Mouse (Mus musculus) cerebral cortex, adult 2 months (tissue): ENCODE measurements around the gene Ccdc194.

Experiments used
- WGBS: fragments of 180-500 bp; shearing (Covaris S2); methylation state at CpG from one replicate; pipeline ENCODE4 v1.1.7; 2018; 5-methylcytosine and 5-hydroxymethylcytosine counted together

Gene Ccdc194

DNA sequence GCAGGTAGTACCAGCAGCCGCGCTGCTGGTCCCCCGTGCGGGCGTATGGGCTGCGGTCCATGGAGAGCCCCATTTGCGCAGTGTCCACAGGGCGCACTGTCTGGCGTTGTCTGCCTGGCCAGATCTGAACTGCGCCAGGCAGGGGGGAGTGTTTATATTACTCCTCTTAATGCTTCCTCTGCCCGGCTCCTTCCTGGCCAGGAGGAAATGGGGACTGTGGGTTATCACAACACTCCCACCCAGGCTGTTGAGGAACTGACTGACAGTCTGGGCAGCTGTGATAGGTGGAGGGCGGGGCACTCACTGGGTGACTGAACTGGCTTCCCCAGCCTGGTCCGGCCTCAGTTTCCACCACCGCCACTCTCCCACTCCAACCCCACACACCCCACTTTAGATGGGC, 13.9 kb downstream of the Ccdc194 start, which contains the start of gene Plvap:
Gene Plvap (minus strand): TSS at position 109 of the 400 bp plus-strand sequence.
- WGBS = 62% methylated on average over 13 of the region's 14 CpGs

DNA sequence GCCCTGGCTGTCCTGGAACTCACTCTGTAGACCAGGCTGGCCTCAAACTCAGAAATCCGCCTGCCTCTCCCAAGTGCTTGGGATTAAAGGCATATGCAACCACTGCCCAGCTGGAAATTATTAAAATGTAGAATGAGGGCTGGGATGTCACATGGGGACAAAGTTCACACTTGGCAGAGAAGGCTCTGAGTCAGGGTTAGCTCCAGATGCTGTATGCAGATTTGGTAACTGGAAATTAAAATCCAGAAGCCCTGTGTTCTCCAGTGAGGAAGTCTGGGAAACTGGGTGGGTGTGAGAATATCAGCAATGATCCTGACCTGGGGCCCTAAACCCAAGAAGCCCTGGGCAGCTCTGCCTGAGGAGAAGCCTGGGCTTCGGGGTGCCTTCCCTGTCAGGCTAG, 16.2 kb downstream of the Ccdc194 start:
- 73% methylated on average over 2 of the region's 2 CpGs for WGBS

DNA sequence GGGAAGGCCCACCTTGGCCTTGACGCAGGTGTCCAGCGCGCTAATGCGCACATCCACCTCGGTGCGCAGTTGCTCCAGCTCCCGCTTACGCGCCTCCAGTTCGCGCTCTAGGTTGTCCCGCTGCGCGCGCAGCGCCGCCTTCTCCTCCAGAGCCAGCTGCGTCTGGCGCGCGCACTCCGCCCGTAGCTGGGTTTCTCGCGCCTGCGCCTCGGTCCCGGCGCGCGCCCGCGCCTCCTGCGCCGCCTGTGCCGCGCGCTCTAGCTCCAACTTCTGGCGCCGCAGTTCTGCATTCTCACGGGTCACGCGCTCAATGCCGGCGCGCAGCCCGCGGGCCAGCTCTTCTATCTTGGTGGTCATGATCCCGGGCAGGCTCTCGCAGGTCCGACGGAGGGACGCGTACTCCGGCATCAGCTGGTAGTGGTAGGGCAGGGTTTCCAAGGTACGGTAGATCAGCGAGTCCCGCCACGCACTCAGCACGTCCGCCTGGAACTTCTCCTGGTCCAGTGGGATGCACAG, 17.9 kb downstream of the Ccdc194 start:
- under 1% methylated on average over 61 of the region's 61 CpGs for WGBS

DNA sequence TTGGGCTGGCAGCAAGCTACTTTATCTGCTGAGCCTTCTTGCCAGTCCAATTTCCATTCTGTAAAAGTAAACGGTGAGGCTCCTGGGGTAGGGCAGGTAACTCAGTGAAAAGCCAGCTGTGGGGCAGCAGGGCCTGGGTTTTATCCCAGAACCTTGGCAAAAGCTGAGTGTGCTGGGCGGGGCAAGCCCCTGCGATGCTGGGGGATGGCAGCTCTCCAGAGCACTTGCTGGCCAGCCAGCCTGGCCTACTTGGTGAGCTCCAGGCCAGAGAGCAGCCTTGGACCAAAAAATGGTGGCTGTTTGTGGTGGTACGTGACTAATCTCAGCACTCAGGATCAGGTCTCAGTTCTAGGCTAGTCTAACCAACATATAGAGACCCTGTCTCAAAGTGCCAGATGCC, 19.5 kb downstream of the Ccdc194 start:
- 69% methylated on average over 4 of the region's 4 CpGs for WGBS

DNA sequence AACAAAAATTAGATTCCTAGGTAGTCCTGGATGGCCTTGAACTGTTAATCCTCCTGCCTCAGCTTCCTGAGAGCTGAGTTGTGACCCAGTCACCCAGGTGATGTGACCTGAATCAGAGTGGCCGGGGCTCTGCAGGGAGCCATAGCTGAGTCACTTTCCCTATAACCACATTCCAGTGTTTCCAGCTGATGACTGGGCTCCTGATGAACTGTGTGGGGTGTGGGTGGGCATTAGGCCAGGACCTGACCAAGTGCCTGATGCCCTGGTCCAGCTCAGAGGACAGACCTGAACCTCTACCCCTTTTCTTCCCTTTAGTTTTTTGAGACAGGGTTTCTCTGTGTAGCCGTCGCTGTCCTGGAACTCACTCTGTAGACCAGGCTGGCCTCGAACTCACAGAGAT, 20.2 kb downstream of the Ccdc194 start:
- 96% methylated on average over 4 of the region's 4 CpGs for WGBS

DNA sequence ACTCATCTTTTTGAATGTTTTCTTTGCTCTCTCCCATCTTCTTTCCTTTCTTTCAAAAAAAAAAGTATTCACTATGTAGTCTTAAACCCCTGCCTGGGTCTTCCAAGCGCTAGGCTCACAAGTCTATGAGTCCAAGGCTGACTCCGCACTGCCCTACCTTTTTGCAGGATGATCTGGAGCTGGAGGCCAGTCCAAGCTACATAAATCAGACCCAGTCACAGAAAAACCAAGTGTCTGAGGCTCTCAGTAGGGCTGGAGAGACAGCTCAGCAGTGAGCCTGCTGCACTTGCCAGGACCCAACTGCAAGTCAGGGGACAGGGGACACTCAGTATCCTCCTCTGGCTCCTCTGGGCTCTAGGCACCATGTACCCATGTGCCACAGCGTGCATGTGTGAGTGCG, 21.2 kb downstream of the Ccdc194 start:
- 98% methylated on average over 4 of the region's 4 CpGs for WGBS

DNA sequence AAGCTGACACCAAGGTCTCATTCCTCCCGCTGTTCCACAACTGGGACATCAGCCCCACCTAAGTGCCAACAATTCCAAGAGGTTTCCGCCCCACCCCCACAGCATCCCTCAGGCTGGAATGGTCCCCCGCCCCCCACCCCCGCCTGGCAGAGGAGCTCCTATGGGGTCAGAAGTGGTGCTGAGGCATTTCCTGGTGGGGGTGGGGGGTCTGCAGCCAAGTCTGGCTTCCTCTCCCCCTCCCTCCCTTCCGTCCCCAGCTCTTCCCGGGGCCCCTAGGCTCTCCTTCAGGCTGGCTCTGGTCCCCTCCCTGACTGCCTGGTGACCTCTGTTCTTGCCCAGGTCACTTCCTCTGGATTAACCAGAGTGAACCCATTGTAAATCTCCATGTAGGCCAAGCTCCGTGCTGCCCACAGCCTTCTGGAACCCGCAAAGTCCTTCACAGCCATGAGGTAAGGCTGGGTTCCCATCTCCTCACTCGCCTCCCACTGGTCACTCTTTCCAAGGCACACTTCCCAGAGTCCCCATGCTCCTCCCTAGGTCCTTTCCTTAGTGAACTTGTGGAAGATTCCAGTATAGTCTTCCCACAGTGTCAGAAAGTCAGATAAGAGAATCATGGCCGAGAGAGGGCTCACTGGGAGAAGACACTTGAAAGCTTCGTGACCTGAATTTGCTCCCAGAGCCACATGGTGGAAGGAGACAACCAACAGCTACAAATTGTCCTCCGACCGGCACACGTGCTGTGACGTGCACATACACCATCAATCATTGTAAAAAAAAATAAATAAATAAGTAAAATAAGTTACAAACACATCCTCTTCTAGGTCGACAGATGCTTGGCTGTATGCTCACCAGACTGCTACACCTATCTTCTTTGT, 26.5 kb downstream of the Ccdc194 start:
- WGBS = 54% methylated on average over 16 of the region's 16 CpGs

DNA sequence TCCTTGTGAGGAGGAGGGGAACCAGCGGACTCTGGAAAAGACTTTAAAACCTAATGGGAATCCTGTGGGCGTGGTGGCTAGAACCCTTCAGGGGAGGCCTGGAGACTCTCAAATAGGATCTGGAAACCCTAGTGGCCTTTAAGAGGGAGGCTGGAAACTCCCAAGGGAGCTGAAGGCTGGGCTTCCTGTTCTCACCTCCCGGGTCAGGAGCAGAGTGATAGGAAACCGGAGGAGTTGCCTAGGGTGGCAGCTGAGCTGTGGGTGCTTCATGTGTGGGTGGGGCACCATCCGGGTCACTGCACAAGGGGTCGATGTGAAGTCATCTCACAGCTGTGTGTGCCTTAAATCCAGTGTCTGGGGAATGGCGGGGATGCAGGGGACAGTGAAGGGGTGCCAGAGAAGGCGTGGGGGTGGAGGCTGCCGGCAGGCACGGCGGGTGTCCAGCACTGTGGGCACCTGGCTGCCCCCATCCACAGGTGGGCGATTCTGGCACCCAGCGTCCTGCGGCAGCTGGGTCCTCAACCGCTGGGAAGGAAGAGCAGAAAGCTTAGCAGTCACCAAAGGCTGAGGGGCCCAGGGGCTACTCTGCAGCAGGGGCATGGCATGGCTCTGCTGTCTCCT, 27.5 kb downstream of the Ccdc194 start:
- WGBS = 35% methylated on average over 15 of the region's 15 CpGs

DNA sequence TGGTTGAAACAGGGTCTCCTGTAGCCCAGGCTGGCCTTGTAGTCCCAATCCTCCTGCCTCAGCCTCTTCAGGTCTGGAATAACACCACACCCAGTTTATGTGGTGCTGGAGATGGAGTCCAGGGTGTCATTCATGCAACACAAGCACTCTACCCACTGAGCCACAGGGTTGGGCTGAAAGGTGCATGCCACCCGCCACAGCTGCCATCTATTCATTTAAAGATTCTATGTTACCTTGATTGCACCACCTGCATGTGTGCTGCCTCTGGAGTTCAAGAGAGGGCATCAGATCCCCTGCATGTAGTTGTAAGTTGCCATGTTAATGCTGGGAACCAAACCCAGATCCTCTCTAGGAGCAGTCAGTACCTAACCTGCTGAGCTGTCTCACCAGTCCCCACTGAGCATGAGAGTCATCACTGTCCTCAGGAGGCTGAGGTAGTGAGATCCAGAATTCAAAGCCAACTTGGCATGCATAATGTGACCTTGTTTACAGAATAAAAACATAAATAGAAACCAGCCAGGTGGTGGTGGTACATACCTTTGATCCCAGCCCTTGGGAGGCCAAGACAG, 28.4 kb downstream of the Ccdc194 start:
- 96% methylated on average over 1 of the region's 1 CpGs for WGBS

DNA sequence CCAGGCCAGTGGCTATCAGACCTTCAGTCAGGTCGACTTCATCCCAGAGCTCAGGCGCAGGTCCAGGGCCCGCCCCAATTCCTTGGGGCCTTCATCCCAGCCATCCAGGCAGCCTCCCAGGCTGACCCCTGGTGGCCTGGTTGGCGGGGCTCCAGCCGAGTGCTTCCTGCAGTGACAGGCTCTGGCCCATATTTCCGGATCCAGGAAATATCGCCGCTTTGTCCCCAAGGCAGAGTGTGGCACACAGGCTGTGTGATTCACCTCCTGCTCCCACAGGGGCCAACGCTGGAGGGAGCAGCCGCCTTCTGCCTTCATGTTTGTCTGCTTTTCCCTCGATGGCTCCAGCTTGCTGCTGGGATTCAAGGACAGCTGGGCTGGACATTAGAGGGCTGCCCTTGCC, 29.0 kb downstream of the Ccdc194 start:
- 42% methylated on average over 11 of the region's 11 CpGs for WGBS

DNA sequence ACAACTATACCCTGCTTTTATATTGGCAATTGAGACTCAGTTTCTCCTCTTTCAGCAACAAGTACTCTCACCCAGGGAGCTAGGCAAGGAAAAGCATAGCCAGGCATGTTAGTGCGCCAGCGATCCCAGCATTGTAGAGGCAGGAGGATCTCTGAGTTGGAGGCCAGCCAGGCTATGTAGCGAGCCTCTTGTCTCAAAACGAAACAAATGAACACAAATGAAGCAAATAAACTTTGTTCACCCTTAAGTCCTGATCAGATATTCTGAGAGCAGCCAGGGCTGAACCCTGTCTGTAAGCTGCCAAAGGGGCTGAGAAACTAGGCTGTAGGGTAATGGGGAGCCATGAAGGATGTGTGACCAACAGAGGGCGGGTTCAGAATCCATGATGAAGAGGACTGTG, 29.7 kb downstream of the Ccdc194 start:
- WGBS = 83% methylated on average over 5 of the region's 5 CpGs

DNA sequence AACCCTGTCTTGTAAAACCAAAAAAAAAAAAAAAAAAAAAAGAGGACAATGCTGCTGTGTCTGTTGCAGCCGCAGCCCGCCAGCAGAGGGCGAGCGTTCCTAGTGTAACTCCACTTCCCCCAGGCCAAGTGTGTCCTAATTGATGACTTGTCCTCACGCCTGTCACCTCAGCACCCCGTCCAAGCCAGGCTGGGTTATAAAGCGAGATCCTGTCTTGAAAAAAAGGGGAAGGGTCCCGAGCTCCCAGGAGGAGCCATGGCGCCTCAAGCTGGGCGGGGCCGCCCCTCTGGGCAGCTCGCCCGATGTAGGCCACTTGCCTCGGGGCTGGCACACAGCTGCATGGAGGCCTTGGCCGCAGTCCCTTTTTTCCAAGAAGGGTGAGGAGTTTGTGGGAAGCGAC, 30.5 kb downstream of the Ccdc194 start:
- WGBS = 10% methylated on average over 16 of the region's 16 CpGs

DNA sequence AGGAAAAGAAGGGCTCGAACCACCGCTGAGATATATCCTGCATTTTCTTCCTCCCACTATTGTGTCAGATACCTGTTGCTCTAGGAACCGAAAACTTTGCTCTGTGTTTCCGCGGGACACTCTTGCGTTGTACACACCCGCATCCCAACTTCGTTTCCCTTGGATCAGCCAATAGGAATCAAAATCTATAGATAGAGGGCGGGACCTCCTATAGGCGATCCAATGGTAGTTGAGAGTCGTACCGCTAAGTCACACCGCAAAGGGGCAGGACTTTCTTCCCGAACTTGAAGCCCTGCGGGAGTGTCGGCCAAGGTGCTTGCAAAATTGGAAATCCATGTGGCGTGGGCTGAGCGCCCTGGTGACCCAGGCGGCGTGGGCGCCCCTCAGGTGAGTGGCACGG, 37.1 kb downstream of the Ccdc194 start:
- WGBS = 1% methylated on average over 22 of the region's 22 CpGs

DNA sequence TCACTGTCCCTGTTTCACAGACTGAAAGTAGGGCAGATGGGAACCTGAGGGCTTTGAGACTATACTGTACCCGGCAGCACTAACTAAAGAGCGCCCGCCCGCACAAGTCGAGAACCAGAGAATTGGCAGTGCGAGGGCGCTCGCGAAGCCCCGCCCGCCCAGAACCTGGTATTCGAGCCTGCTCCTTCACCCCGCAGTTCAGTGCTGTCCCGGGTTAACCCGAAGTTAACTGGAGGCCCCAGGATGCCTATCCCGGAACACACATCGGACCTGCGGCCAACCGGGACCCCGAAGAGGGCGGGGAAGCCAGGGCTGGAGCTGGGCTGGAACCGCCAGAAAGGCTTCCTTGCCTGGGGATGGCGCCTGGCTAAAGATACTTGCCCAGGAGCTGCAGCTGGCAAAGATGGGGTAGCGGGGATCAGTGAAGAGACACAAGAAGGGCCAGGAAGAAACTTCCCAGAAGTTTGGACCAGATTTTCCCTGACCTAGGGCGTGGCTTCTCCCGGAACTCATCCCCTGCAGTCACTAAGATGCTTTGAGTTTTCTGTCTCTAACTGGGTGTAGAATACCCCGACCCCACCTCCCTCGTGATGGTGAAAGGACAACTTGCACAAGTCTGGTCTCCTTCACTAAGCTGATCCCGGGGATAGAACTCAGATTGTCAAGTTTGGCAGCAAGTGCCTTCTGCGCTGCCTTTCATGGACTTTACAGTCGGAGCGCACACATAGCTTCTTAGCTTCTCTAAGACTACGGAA, 37.6 kb downstream of the Ccdc194 start, which contains the start of gene Gtpbp3:
Gene Gtpbp3 (plus strand): TSS at position 413 of the 755 bp plus-strand sequence.
- under 1% methylated on average over 33 of the region's 33 CpGs for WGBS

DNA sequence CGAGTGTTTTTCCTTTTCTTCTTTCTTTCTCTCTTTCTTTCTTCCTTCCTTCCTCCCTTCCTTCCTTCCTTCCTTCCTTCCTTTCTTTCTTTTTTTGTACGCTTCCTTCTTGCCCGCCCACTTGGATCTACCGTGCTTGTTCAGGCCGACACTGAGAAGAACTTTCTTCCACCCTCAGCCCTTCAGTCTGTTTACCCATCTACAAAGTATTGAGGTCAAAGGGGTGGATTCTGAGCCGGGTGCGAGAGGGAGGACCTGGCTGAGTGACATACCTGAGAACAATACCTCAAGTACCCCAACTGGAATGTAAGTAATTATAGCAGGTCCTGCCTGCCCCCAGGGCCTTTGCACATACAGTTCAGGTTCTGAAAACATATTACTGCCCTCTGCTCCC, 39.4 kb downstream of the Ccdc194 start:
- 3% methylated on average over 7 of the region's 7 CpGs for WGBS

DNA sequence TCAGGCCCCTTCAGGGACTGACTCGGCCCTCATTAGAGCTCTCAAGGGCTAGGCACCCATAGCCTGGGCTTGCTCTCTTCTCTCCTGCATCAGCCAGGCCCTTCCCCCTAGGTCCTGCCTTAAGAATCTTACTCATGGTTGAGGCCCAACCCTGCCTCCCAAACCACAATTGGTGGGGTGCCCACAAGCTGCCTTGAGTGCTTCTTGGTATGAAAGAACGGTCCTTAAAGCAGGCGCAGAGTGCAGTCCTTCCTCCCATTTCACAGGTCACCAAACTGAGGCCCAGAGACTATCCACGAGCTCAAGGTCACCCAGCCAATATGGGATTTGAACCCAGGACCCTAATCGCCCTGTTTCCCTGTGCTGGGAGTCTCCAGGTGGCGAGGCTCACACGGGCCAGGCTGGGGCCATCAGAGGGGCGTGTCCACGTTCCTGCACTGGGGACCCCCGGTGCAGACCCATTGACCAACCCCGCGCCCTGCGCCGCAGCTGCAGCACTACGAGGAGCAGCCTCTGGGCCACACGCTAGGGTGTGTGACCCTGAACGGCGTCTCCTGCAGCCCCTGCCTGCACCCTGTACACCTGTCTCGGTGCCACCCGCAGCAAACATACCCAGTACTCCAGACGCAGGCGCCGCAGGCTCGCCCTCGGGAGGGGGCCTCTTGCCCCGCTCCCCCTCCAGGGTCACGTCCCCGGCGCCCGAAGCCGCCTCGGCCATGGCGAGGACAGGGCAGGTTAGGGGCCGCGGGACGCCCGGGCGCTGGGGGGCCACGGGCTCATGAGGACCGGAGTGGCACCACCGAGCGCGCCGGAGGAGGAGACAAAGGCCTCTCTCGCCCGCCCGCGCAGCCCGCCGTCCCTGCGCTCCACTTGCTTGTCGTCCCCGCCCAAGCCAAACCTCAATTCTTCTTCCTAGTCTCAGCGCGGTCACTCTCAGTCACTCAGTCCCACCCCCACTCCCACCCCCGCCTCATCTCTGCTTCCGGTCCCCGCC, 40.1 kb downstream of the Ccdc194 start, which contains the start of gene Ano8:
Gene Ano8 (minus strand): TSS at position 822 of the 994 bp plus-strand sequence.
- WGBS = 4% methylated on average over 58 of the region's 58 CpGs

DNA sequence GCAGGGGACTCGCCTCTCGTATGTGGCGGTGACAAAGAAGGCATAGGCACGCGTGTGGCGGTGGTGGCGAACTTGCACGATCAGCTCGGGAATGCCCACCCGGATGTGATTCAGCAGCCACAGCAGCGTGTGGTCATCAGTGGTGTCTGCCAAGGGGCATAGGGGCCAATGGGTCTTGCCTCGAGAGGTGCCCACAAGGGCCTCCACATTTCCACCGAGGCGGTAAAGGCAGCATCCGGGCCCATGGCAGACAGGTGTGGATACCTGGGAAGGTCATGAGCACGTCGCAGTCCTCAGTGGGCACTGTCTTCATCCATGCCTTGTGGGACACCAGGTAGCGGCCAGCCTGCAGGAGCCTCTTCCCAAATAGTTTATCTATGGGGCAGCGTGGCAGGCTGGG, 40.8 kb downstream of the Ccdc194 start:
- 93% methylated on average over 19 of the region's 19 CpGs for WGBS

DNA sequence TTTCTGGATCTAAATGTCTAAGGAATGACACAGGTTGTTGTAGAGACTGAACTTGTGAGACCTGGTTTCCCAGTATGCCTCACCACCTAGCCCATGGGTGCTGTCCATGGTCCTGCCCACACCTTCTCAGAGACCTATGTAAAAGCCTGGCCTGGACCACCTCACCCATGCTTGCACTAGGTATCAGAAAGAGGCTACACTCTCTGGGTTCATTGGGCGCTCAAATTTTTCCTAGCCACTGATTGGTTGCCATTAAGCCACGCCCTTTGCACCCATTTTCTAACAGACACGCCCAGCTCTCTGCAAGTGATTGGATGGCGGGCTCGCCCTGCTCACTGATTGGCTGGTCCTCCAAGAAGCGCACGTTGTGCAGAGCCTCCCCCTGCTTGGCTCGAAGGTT, 41.6 kb downstream of the Ccdc194 start:
- WGBS = 63% methylated on average over 8 of the region's 8 CpGs

DNA sequence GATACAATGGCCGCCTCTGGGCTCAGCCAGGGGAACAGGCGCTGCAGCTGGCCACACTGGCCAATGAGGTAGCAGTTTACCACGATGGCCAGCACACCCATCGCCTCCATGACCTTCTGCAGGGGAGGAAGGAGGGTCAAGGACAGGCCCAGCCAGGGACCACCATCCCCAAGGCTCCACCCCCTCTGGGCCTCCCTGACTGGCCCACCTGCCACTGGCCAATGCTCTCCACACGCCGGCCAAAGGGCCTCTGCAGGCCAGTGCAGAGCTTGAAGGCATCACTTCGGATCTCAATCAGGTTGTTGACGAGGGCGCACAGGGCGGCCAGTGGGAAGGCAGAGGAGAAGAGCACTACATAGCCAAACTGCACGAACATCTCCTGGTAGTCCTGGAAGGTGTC, 46.6 kb downstream of the Ccdc194 start:
- WGBS = 95% methylated on average over 11 of the region's 11 CpGs

DNA sequence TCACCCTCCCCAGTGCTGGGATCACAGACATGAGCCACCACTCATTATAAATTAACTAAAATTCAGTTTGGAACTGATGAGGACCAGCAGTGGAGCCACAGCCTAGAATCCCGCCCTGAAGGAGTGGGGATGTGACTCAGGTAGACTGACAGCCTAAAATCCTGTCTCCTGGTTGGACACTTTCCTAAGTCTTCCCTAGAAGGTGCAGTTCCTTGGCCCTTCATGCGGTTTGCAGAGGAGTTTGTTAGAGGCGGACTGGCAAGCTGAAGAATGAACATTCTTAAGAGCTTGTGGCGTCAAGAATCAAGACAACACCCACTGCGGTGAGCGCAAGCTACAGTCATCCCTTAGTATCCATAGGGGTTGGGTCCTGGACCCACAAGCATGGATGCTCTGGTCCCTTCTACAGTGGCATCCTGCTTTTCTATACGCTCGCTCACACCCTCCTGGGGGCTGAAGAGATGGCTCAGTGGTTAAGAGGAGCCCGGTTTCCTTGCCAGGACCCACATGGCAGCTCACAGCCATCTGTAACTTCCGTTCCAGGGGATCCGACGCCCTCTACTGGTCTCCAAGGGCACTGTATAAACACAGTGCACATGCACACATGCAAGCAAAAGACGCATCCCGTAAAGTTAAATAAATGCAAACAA, 48.2 kb downstream of the Ccdc194 start:
- 45% methylated on average over 14 of the region's 14 CpGs for WGBS
